Mouse (Mus musculus): ENCODE data around the gene Lrrc8b.

Lrrc8b gene

DNA sequence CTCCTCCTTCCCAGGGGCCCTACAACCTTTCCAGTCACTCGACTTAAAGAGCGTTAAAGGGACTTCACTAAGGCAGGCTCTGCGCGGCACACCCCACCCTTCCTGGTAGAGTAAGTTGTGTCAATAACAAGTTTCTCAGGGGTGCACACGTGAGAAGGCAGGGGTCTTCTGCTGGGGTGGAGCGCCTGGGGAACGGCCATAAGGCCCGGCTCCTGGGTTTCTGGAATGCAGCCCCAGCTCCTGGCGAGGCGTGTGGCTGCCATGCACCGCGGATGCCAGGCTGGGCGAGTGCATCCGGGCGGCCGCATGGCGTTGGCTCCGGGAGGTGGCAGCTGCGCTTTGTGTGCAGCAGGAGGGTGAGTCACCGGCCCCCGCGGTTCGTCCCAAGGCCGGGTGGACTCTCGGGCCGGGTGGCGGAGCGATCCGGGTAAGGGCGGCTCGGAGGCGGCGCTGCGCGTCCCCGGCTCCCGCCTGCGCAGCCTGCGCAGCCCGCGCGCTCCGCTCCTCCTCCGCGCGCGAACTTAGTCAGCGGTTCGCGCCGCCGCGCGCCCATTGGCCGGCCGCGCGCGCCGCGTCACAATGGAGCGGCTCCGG lies at the start of gene Lrrc8b:
TSS of gene Lrrc8b (plus strand) at position 578 of the 594 bp plus-strand sequence.
- DNase-seq (ENCODE audit: low spot score in 2 of 2), result peak; percentile 58 to 64

GRCm38 (mm10) chr5:105381482-105381881 lies 34.1 kb upstream of the Lrrc8b start:
- no peak for DNase-seq (ENCODE audit: low spot score in 2 of 2)

DNA sequence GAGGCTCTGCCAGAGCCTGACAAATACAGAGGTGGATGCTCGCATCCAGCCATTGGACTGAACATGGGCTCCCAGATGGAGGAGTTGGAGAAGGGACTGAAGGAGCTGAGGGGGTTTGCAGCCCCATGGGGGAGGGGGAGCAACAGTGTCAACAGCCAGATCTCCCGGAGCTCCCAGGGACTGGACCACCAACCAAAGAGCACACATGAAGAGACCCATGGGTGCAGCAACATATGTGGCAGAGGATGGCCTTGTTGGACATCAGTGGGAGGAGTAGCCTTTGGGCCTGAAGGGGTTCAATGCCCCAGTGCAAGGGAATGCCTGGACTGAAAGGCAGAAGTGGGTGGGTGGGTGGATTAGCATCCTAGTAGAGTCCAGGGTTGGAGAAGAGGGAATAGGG lies 25.2 kb upstream of the Lrrc8b start:
- no peak for DNase-seq (ENCODE audit: low spot score in 2 of 2)

DNA sequence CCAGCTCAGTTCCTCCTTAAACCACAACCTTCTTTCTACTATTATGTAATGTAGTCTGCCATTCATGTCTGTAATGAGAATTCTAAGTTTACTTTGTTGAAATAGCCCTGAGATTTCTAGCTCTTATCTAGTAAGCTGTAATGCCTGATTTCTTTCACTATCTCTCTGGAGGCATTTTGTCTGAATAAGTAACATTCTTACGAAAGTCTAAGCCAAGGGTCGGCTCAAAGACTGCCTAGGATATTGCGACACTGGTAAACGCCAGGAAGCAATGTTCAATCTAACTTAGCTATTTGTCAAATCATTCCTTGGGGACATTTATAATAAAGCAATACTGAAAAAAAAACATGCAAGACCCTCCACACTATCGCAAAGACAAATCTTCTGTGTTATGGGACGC lies 21.8 kb upstream of the Lrrc8b start:
- DNase-seq (ENCODE audit: low spot score in 2 of 2), result no peak

GRCm38 (mm10) chr5:105395188-105395587 lies 20.4 kb upstream of the Lrrc8b start:
- DNase-seq (ENCODE audit: low spot score in 2 of 2), result no peak

DNA sequence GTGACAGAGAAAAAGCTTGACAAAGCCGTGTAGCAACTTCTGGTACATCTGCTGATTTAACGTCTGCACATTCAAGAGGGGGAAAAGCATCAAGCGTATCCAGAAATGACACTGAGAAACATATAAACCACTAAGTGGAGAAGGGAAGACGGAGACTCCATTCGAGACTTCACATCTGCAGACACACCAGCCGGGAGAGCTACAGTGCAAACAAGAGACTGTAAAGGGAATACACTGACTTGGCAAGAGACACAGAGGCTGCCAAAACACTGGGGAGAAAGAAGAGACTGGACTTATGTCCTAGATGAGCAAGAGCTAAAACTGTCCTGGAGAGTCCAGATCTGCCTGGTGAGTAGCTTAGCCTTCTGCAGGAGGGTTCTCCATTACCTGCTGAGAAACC lies 16.6 kb upstream of the Lrrc8b start:
- DNase-seq (ENCODE audit: low spot score in 2 of 2), result no peak

DNA sequence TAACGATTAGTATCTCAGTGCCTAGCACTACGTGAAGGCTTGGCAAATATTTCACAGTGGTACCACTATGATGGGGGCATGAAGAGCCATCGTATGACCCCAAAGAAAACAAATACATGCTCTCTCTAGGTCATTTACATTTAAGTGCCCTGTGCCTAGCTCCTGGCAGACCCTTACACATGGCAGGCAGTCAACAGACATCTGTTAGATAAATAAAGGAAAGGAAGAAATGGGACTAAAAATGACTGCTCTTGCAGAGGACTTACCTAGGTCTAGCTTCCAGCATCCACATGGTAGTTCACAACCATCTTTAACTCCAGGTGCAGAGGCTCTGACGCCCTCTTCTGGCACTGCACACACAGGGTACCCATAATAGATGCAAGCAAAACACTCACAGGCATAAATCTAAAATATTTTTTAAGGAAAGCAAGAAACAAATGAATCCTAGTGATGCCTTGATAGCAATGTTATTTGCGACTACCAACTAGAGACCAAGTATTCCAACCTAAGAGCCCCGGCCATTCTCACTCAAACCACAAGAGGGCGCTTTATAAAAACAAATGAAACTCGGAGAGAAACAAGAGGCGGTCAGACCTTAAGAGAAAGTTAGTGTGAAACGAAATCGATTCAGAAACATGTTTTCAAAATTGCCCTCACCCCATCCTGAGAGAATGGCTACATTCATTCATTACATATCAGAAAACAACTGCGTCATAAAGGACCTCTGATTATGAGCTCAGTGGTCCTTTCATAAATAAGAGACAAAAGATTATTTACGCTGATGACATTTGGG lies 15.7 kb upstream of the Lrrc8b start:
- DNase-seq (ENCODE audit: low spot score in 2 of 2), result peak in 1 of 2 experiments; percentile 47

DNA sequence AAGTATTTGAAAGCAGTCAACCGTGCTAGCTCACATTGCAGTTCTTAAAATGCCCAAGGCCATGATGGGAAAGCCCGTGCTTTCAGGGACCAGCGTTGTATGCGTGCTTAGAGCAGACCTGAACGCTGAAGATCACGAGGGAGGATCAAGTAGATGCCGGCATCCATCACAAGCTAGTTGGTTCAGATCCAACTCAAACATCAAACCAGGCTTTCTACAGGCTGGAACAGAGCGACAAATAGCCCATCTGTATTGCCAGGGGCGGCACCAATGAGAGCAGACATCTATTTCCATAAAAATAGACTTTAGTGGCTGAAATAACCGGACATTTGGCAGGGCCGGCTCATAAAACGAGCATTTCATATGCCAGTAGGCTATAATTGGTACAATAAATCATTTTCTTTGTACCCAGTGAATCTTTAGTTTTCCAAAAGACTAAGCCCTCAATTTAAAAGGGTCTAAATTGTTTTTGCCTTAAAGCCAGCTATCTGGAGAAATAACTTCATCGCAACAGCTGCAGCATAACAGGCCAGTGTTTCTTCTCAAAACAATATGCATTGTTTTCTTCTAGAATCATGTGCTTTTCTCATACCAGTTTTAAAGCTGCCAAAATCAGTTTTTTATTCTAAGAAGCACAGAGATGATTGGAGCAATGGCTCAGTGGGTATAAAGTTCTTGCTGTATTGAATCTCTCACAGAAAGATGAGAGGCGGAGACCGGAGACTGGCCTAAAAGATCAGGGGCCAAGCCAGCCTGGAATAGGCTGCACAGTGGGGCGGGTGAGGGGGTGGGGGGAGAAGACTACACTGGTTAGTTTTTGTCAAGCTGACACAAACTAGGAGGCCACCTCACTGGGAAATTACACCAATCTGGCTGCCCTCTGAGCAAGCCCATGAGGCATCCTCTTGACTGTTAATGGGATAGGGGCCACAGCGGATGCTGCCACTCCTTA lies 14.9 kb upstream of the Lrrc8b start:
- no peak for DNase-seq (ENCODE audit: low spot score in 2 of 2)

- no peak for DNase-seq (ENCODE audit: low spot score in 2 of 2)
Observed at GRCm38 (mm10) chr5:105401536-105401935, 14.0 kb upstream of the Lrrc8b start.

GRCm38 (mm10) chr5:105404961-105405360 lies 10.6 kb upstream of the Lrrc8b start:
- DNase-seq (ENCODE audit: low spot score in 2 of 2), result peak; percentile 52 to 65

DNA sequence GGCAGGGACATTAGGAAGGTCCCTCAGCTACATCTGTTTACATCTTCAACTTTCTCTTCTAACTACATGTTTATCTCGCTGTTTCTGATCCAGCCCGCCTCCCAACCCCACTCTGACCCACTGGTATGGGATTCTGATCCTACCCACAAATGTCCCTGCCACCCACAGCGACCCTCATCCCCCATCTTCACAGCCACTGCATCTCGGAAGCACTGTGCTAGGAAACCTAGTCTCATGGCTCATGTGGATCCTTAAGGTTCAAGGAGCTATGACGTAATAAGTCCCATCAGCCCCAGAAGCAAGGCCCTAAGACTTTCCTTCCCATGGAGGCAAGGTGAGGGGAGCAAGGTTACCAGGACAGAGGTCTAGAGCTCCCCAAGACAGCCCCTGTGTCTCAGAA lies 7.9 kb upstream of the Lrrc8b start:
- DNase-seq (ENCODE audit: low spot score in 2 of 2), result no peak

- DNase-seq (ENCODE audit: low spot score in 2 of 2), result peak in 1 of 2 experiments; percentile 44
Observed at GRCm38 (mm10) chr5:105409092-105409491, 6.5 kb upstream of the Lrrc8b start.

DNA sequence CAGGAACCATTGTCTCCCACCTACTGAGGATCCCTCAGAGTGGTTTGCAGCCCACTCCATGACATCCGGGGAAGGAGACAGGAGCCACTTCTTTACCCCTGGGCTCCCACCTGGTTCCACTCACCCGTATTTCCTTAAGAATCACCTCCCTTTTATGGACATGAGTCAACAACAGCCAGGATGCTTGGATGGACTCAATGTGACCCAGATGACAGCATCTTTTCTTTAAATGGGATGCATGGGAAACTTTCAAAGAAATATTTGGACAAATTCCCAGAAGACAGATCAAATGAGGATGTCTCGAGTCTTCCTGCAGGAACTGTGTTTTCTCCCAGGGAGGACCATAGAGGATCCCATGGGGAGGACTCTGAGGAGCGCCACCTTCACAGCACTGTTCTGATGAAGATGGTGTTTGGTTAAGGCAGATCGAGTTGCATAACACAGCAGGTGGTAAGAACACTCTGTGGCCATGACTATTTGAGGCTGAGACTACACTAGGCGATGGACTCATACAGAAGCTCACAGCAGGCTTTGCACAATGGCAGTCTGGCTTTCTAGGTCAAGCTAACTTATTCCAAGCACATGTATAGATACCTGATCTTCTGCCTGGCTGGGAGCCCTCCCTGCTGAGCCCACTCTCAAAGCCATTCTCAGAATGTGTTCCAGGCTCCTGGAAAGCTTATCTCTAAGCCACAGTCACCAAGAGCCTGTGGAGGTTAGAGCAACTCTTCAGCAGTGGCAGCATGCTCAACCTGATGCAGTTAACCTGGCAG lies 4.9 kb upstream of the Lrrc8b start:
- DNase-seq (ENCODE audit: low spot score in 2 of 2), result no peak

- no peak for DNase-seq (ENCODE audit: low spot score in 2 of 2)
Observed at GRCm38 (mm10) chr5:105411294-105411570, 4.3 kb upstream of the Lrrc8b start.

GRCm38 (mm10) chr5:105411768-105412167 lies 3.8 kb upstream of the Lrrc8b start:
- DNase-seq (ENCODE audit: low spot score in 2 of 2), result no peak

GRCm38 (mm10) chr5:105412634-105413033 lies 2.9 kb upstream of the Lrrc8b start:
- DNase-seq (ENCODE audit: low spot score in 2 of 2), result no peak

DNA sequence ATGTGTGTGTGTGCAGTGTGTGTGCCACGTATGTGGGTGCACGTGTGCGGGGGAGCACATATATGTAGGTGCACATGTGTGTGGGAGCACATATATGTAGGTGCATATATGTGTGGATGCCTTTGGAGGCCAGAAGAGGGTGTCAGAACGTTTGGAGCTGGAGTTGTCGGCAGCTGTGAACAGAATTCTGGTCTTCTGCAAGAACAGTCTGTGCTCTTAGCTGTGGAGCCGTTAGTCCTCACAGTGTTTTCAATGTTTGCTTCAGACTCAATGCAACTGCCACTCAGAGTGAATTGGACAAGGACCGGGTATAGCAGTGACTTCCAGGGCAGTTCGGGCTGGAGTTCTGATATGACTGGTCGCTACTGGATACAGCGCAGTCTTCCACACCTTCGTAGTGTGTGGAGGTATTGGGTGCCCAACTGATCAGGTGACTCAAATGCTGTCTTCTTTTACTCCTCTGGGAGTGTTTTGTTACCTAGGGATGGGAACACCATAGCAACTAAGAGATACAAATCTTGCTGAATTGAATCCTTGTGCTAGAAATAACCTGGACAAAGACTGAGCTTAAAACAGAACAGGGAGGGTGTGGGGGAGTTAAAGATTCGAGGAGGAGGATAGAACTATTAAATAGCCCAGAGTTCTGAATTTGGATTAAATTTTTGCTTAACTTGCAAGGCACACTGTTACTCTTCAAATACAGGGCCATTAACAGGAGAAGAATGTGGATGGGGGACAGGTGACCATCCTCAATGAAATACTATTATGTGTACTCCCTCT lies 1.0 kb upstream of the Lrrc8b start:
- no peak for DNase-seq (ENCODE audit: low spot score in 2 of 2)

DNA sequence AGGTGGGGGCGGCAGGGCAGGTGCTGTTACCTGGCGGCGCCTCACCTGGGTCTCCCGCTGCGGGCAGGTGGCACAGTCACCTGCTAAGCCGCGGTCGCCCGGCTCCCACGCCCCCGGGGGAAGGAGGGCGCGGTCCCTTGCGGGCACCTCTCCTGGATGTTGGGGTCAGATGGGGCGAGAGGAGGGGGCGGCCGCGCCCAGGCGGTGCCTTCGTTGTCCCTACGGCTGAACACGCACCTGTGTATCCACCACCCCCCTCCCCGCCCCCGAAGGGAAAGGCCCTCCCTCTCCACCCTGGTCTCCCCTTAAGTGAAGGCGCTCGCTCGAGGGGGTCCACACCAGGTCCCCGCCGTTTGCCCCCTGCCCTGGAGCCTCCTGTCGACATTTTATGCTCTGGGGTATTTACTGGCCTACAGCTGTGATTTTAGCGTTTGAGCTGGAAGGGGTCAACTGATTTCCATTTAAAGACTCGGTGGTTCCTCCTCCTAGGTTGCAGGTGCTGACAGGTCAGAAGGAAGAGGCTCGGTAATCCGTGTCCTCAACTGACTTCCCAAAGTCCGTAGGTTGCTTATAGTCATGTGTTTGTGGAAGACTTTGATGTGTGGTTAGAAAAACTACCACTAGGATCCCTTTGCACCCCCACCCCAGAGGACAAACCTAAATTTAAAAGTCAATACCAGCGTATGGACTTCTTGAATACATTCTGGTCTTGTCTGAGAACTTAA lies 538 bp downstream of the Lrrc8b start:
- peak in 1 of 2 experiments; percentile 14 for DNase-seq (ENCODE audit: low spot score in 2 of 2)

GRCm38 (mm10) chr5:105417217-105417616 lies 1.6 kb downstream of the Lrrc8b start:
- DNase-seq (ENCODE audit: low spot score in 2 of 2), result no peak

DNA sequence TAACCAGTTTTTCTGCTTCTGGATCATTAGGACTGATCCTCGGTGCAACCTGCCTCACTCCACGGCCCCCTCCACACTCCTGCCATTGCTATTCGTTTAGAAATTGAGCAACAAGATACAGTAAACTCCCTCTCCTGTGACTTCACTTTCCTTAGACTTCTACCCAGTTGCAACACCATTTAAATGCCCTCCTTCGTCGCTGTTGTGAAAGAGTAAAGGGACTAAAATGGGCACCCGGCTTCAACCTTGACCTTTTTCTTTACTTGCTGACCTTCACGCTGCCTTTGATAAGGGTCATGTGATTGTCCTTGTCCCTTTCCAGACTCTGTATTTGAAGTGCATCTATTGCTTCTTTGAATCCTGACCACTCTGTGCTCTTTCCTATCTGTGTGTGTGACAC lies 2.8 kb downstream of the Lrrc8b start:
- no peak for DNase-seq (ENCODE audit: low spot score in 2 of 2)
